Mouse (Mus musculus) cerebellum, adult (tissue): Measurements from ENCODE around the gene Psenen.

Experiments
- ATAC-seq: cut with Nextera tagmentation; 2 replicates; pipeline ENCODE4 v1.9.2; 2017; ENCODE audit warnings: mild to moderate bottlenecking, moderate library complexity, mixed read lengths; ENCODE audit not compliant: insufficient number of reproducible peaks, low FRiP score, low TSS enrichment

The Psenen gene

GRCm38 (mm10) chr7:30563117-30563905 is at the start of gene Psenen, which contains the start of the genes U2af1l4 and Gm49396:
Gene Psenen, minus strand, starts transcription at chr7:30563627.
Gene U2af1l4, plus strand, starts transcription at chr7:30563301.
Gene Gm49396, plus strand, starts transcription at chr7:30563344.
- ATAC-seq: peak; percentile 67

- no peak for ATAC-seq
Observed at GRCm38 (mm10) chr7:30612654-30613402, 49.4 kb upstream of the Psenen start, which contains the start of gene Upk1a. Gene Upk1a, minus strand, starts transcription at chr7:30612847.

GRCm38 (mm10) chr7:30610043-30610442 is 46.6 kb upstream of the Psenen start:
- ATAC-seq: no peak

GRCm38 (mm10) chr7:30608476-30608875 is 45.0 kb upstream of the Psenen start:
- no peak for ATAC-seq

- no peak for ATAC-seq
Observed at GRCm38 (mm10) chr7:30607706-30608309, 44.4 kb upstream of the Psenen start.

- ATAC-seq: no peak
Observed at GRCm38 (mm10) chr7:30604944-30605343, 41.5 kb upstream of the Psenen start.

- no peak for ATAC-seq
Observed at GRCm38 (mm10) chr7:30604424-30604823, 41.0 kb upstream of the Psenen start.

- no peak for ATAC-seq
Observed at GRCm38 (mm10) chr7:30602583-30602982, 39.2 kb upstream of the Psenen start.

- no peak for ATAC-seq
Observed at GRCm38 (mm10) chr7:30600651-30601050, 37.2 kb upstream of the Psenen start.

GRCm38 (mm10) chr7:30599933-30600353 is 36.5 kb upstream of the Psenen start:
- ATAC-seq: peak; percentile 97

GRCm38 (mm10) chr7:30598786-30599185 is 35.4 kb upstream of the Psenen start, which contains the start of gene Zbtb32:
Gene Zbtb32, minus strand, starts transcription at chr7:30598909.
- no peak for ATAC-seq

- no peak for ATAC-seq
Observed at GRCm38 (mm10) chr7:30596811-30597210, 33.4 kb upstream of the Psenen start.

GRCm38 (mm10) chr7:30596093-30596492 is 32.7 kb upstream of the Psenen start:
- no peak for ATAC-seq

- no peak for ATAC-seq
Observed at GRCm38 (mm10) chr7:30594510-30595024, 31.1 kb upstream of the Psenen start.

- ATAC-seq: no peak
Observed at GRCm38 (mm10) chr7:30593579-30594509, 30.4 kb upstream of the Psenen start.

GRCm38 (mm10) chr7:30592772-30593423 is 29.5 kb upstream of the Psenen start:
- no peak for ATAC-seq

GRCm38 (mm10) chr7:30591605-30591951 is 28.2 kb upstream of the Psenen start:
- no peak for ATAC-seq

- no peak for ATAC-seq
Observed at GRCm38 (mm10) chr7:30590927-30591604, 27.6 kb upstream of the Psenen start.
